Mouse (Mus musculus): ENCODE data around the gene Car3.

GRCm38 (mm10) chr3:14911992-14912582 is 48.8 kb downstream of the Car3 start:
- TF ChIP-seq CTCF (IDR thresholded peaks at IDR 0.05; ENCODE audit: insufficient read depth, low read depth, low read length): no peak
- no peak for TF ChIP-seq POLR2A (IDR thresholded peaks at IDR 0.05; ENCODE audit: insufficient read depth, low read depth, low read length)

All from olfactory bulb, adult 2 months (tissue).